Mouse (Mus musculus) stomach, adult 2 months (tissue): ENCODE data around the gene Med31. TPM values are rescaled to one million over a fixed set of nuclear protein-coding genes. Genes with fewer than 3 reads are reported as not detected.

Experiments
- polyA plus RNA-seq: library from polyadenylated mRNA; depleted of rRNA; stranded (reverse); fragments of >200 nt; gene quantifications from 2 replicates; pipeline ENCODE4 v1.2.3, GENCODE M21; 2012; rRNA removed

The Med31 gene
- polyA plus RNA-seq = 1.2 and 1.5 TPM in 2 replicates

DNA sequence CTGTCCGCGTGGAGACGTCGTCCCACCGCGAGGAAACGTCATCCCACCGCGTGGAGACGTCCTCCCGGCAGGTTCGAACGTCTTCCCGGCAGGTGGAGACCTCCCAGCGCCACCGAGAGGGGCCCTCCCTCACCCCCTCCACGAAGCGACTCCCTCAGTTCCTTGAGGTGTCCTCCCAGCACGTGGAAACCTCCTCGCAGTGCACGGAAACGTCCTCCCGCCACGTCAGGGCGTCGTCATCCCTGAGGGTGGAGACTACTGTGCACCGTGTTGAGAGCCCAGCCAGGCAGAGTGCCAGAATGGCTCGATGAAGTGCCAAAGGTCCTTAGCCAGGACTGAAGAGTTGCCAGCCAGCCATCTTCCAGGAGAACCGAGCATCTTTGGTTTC, at the start of gene Med31:
TSS of gene Med31 (minus strand) at position 183 of the 388 bp plus-strand sequence.

DNA sequence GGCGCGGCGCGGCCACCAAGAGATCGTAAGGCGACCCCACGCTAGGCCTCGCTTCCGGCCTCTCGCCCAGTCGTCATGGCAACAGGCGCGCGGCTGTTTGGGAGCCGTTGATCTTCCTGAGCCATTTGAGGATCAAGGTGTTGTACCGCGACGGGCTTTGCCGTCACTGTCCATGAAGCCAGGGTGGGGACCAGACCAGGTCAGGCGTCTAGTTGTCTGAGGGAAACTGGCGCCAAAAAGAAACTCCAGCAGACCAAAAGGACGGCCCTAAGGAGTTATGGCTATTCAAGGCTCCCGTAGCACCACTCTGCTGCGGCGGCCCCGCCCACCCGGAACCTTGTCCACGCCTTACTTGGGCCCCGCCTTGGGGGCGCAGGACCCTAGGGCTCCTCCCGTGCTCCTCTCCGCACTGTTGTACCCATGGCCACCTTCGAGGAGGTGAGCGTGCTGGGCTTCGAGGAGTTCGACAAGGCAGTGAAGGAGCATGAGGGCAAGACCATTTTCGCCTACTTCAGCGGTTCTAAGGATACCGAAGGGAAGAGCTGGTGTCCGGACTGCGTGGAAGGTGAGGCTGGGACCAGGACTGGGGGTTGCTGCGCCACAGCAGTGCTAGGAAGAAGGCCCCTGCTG, 8.1 kb downstream of the Med31 start, which contains the start of the genes 4933427D14Rik and Txndc17:
TSS of gene 4933427D14Rik (minus strand) at position 256 of the 630 bp plus-strand sequence.
TSS of gene Txndc17 (plus strand) at position 344 of the 630 bp plus-strand sequence.

GRCm38 (mm10) chr11:72206341-72207203, 8.8 kb downstream of the Med31 start, which contains the start of gene Gm43951:
TSS of gene Gm43951 (minus strand) at chr11:72206840.

Other genes with a start within 250 kb of the Med31 start
- gene Aipl1, start 178.1 kb downstream of the Med31 start, polyA plus RNA-seq = 0.03 and 0.04 TPM in 2 replicates
- gene Pimreg, start 173.6 kb downstream of the Med31 start, polyA plus RNA-seq = 0.89 and 1.1 TPM in 2 replicates
- gene Pitpnm3, start 79.8 kb downstream of the Med31 start, polyA plus RNA-seq = 3.7 and 5.8 TPM in 2 replicates
- 0.05 TPM in 1 of 2 replicates, not detected in the other for gene Gm43951, start 8.8 kb downstream of the Med31 start, polyA plus RNA-seq
- 0.88 and 1.5 TPM in 2 replicates for gene 4933427D14Rik, start 8.1 kb downstream of the Med31 start, polyA plus RNA-seq
- 9.5 and 12.2 TPM in 2 replicates for gene Txndc17, start 8.0 kb downstream of the Med31 start, polyA plus RNA-seq
- gene Slc13a5, start 51.6 kb upstream of the Med31 start, polyA plus RNA-seq = 0.32 TPM in 1 of 2 replicates, not detected in the other
- 4.6 and 6.6 TPM in 2 replicates for gene Xaf1, start 86.0 kb upstream of the Med31 start, polyA plus RNA-seq
- not detected in 2 replicates for gene Fbxo39, start 98.9 kb upstream of the Med31 start, polyA plus RNA-seq
- not detected in 2 replicates for gene Tekt1, start 146.8 kb upstream of the Med31 start, polyA plus RNA-seq
- gene Smtnl2, start 196.1 kb upstream of the Med31 start, polyA plus RNA-seq = 5.3 and 5.7 TPM in 2 replicates
- 16.2 and 16.9 TPM in 2 replicates for gene Ggt6, start 219.9 kb upstream of the Med31 start, polyA plus RNA-seq
- gene Mybbp1a, start 225.8 kb upstream of the Med31 start, polyA plus RNA-seq = 14.5 and 15.5 TPM in 2 replicates